Mouse (Mus musculus) hindbrain, embryonic 16.5 days (tissue): ENCODE measurements at regions not wholly inside any gene's neighbourhood (a gene's known extent, or its start where the extent isn't known, plus 50 kb on each side); places are given as distances from the start of the nearest gene placed in this dataset.

Experiments
- ATAC-seq: fragments of 200-750 bp; cut with Nextera tagmentation; 2 replicates; pipeline ENCODE4 v1.8.0; 2017; ENCODE audit warnings: moderate TSS enrichment, moderate library complexity
- H3K27ac ChIP-seq: fragments of 300-500 bp; sonication (generic); 2 replicates; pipeline ENCODE4 v1.5.1; 2014; ENCODE audit warnings: low read depth, mild to moderate bottlenecking, control low read depth, low read length, moderate library complexity
- H3K27me3 ChIP-seq: fragments of 300-500 bp; sonication (generic); replicated peaks from 2 replicates; pipeline ENCODE4 v1.6.1; 2014; ENCODE audit warnings: low read length; ENCODE audit not compliant: control insufficient read depth, insufficient read depth
- H3K36me3 ChIP-seq: fragments of 300-500 bp; sonication (generic); 2 replicates; pipeline ENCODE4 v1.6.1; 2014; ENCODE audit warnings: mild to moderate bottlenecking, low read length, moderate library complexity, mixed read lengths; ENCODE audit not compliant: control insufficient read depth, insufficient read depth
- H3K4me1 ChIP-seq: fragments of 300-500 bp; sonication (generic); 2 replicates; pipeline ENCODE4 v1.6.1; 2014; ENCODE audit warnings: low read depth, low read length; ENCODE audit not compliant: control insufficient read depth, insufficient read depth
- H3K4me2 ChIP-seq: fragments of 300-500 bp; sonication (generic); 2 replicates; pipeline ENCODE4 v1.6.1; 2014; ENCODE audit warnings: mild to moderate bottlenecking, low read length, control low read depth, moderate library complexity
- H3K4me3 ChIP-seq: fragments of 300-500 bp; sonication (generic); 2 replicates; pipeline ENCODE4 v1.5.1; 2014; ENCODE audit warnings: mild to moderate bottlenecking, low read length, control low read depth, moderate library complexity
- H3K9ac ChIP-seq: fragments of 300-500 bp; sonication (generic); 2 replicates; pipeline ENCODE4 v1.6.1; 2014; ENCODE audit warnings: low read depth, mild to moderate bottlenecking, control low read depth, low read length, moderate library complexity
- H3K9me3 ChIP-seq: fragments of 300-500 bp; sonication (generic); 2 replicates; pipeline ENCODE4 v1.6.1; 2014; ENCODE audit warnings: mild to moderate bottlenecking, low read length, moderate library complexity; ENCODE audit not compliant: control insufficient read depth
- WGBS: fragments of 180-500 bp; shearing (Covaris S2); extraction: QIAGEN DNeasy Blood & Tissue Kit; methylation state at CpG from one replicate; pipeline ENCODE4 v1.1.7; 2014; 5-methylcytosine and 5-hydroxymethylcytosine counted together

GRCm38 (mm10) chr1:83879109-83879399, 471.1 kb upstream of the Sphkap start:
- Histone ChIP-seq H3K9ac (no peak overlapping the region), H3K9me3 (no peaks in the 10 kb centered on the region), H3K27ac (no peak overlapping the region), H3K4me1 (no peaks in the 10 kb centered on the region), H3K27me3 (no peaks in the 10 kb centered on the region), H3K36me3 (no peaks in the 10 kb centered on the region), H3K4me3 (no peak overlapping the region), H3K4me2 (no peak overlapping the region)
- ATAC-seq = peak; percentile 63; the same call in 1 of the 2 replicates
- WGBS = 42% methylated on average over 4 of the region's 4 CpGs

GRCm38 (mm10) chr1:83878330-83879108, 470.5 kb upstream of the Sphkap start:
- WGBS = 73% methylated on average over 8 of the region's 8 CpGs
- no peaks in the 10 kb centered on the region for H3K27me3 ChIP-seq
- H3K27ac ChIP-seq = no peak overlapping the region
- no peak for ATAC-seq
- H3K36me3 ChIP-seq = no peaks in the 10 kb centered on the region
- H3K4me3 ChIP-seq = no peak overlapping the region
- H3K9ac ChIP-seq = no peak overlapping the region
- H3K9me3 ChIP-seq = no peaks in the 10 kb centered on the region
- no peaks in the 10 kb centered on the region for H3K4me1 ChIP-seq
- H3K4me2 ChIP-seq = no peak overlapping the region

GRCm38 (mm10) chr1:83870853-83871567, 463.0 kb upstream of the Sphkap start:
- Histone ChIP-seq H3K4me3 (no peak overlapping the region), H3K4me1 (no peaks in the 10 kb centered on the region), H3K27ac (peak overlapping the region; percentile 40; the same call in 1 of the 2 replicates), H3K9ac (no peak overlapping the region), H3K36me3 (no peaks in the 10 kb centered on the region), H3K9me3 (no peaks in the 10 kb centered on the region), H3K4me2 (no peak overlapping the region), H3K27me3 (no peaks in the 10 kb centered on the region)
- peak; percentile 88 for ATAC-seq
- WGBS = 46% methylated on average over 5 of the region's 5 CpGs

GRCm38 (mm10) chr1:83869046-83869445, 461.0 kb upstream of the Sphkap start:
- H3K27me3 ChIP-seq = no peaks in the 10 kb centered on the region
- H3K9me3 ChIP-seq = no peaks in the 10 kb centered on the region
- no peak overlapping the region for H3K4me3 ChIP-seq
- H3K9ac ChIP-seq = no peak overlapping the region
- H3K36me3 ChIP-seq = no peaks in the 10 kb centered on the region
- no peak overlapping the region for H3K4me2 ChIP-seq
- 68% methylated on average over 2 of the region's 2 CpGs for WGBS
- ATAC-seq = no peak
- H3K4me1 ChIP-seq = no peaks in the 10 kb centered on the region
- no peak overlapping the region for H3K27ac ChIP-seq

- ATAC-seq = no peak
- no peaks in the 10 kb centered on the region for H3K36me3 ChIP-seq
- no peaks in the 10 kb centered on the region for H3K9me3 ChIP-seq
- no peak overlapping the region for H3K9ac ChIP-seq
- no peak overlapping the region for H3K4me2 ChIP-seq
- no peak overlapping the region for H3K4me3 ChIP-seq
- H3K27ac ChIP-seq = no peak overlapping the region
- WGBS = 42% methylated on average over 1 of the region's 1 CpGs
- no peaks in the 10 kb centered on the region for H3K4me1 ChIP-seq
- no peaks in the 10 kb centered on the region for H3K27me3 ChIP-seq
Observed at GRCm38 (mm10) chr1:83862541-83862940, 454.5 kb upstream of the Sphkap start.

- H3K27me3 ChIP-seq = no peaks in the 10 kb centered on the region
- no peaks in the 10 kb centered on the region for H3K9me3 ChIP-seq
- no peaks in the 10 kb centered on the region for H3K4me1 ChIP-seq
- H3K27ac ChIP-seq = no peak overlapping the region
- no peak overlapping the region for H3K4me3 ChIP-seq
- 36% methylated on average over 3 of the region's 3 CpGs for WGBS
- no peak overlapping the region for H3K4me2 ChIP-seq
- H3K9ac ChIP-seq = no peak overlapping the region
- no peaks in the 10 kb centered on the region for H3K36me3 ChIP-seq
- no peak for ATAC-seq
Observed at GRCm38 (mm10) chr1:83862128-83862527, 454.1 kb upstream of the Sphkap start.

- Histone ChIP-seq H3K27me3 (no peaks in the 10 kb centered on the region), H3K27ac (no peak overlapping the region), H3K9ac (no peak overlapping the region), H3K4me1 (no peaks in the 10 kb centered on the region), H3K4me2 (no peak overlapping the region), H3K36me3 (no peaks in the 10 kb centered on the region), H3K9me3 (no peaks in the 10 kb centered on the region), H3K4me3 (no peak overlapping the region)
- ATAC-seq = no peak
- 90% methylated on average over 3 of the region's 3 CpGs for WGBS
Observed at GRCm38 (mm10) chr1:83859732-83860424, 451.9 kb upstream of the Sphkap start.

GRCm38 (mm10) chr1:83853996-83854395, 446.0 kb upstream of the Sphkap start:
- Histone ChIP-seq H3K9ac (no peak overlapping the region), H3K4me1 (no peaks in the 10 kb centered on the region), H3K27me3 (no peaks in the 10 kb centered on the region), H3K9me3 (no peaks in the 10 kb centered on the region), H3K27ac (no peak overlapping the region), H3K36me3 (no peaks in the 10 kb centered on the region), H3K4me3 (no peak overlapping the region), H3K4me2 (no peak overlapping the region)
- no peak for ATAC-seq
- WGBS = 91% methylated on average over 5 of the region's 5 CpGs

- no peak overlapping the region for H3K27ac ChIP-seq
- no peaks in the 10 kb centered on the region for H3K4me1 ChIP-seq
- no peak overlapping the region for H3K9ac ChIP-seq
- ATAC-seq = no peak
- no peaks in the 10 kb centered on the region for H3K36me3 ChIP-seq
- H3K4me2 ChIP-seq = no peak overlapping the region
- no peak overlapping the region for H3K4me3 ChIP-seq
- H3K9me3 ChIP-seq = no peaks in the 10 kb centered on the region
- H3K27me3 ChIP-seq = no peaks in the 10 kb centered on the region
- WGBS = 68% methylated on average over 6 of the region's 6 CpGs
Observed at GRCm38 (mm10) chr1:83851081-83851480, 443.1 kb upstream of the Sphkap start.
